Mouse (Mus musculus) midbrain, embryonic 13.5 days (tissue): ENCODE measurements at regions not wholly inside any gene's neighbourhood (a gene's known extent, or its start where the extent isn't known, plus 50 kb on each side); places are given as distances from the start of the nearest gene placed in this dataset.

Source experiments
- ATAC-seq: fragments of 200-750 bp; cut with Nextera tagmentation; 2 replicates; pipeline ENCODE4 v1.8.0; 2017; ENCODE audit warnings: mild to moderate bottlenecking, moderate TSS enrichment, moderate library complexity
- H3K27ac ChIP-seq: fragments of 300-500 bp; sonication (generic); 2 replicates; pipeline ENCODE4 v1.5.1; 2015; ENCODE audit warnings: inconsistent platforms, mild to moderate bottlenecking, moderate library complexity
- H3K27me3 ChIP-seq: fragments of 300-500 bp; sonication (generic); 2 replicates; pipeline ENCODE4 v1.6.1; 2015; ENCODE audit warnings: mild to moderate bottlenecking, inconsistent platforms
- H3K36me3 ChIP-seq: fragments of 300-500 bp; sonication (generic); 2 replicates; pipeline ENCODE4 v1.6.1; 2015; ENCODE audit warnings: mild to moderate bottlenecking, inconsistent platforms
- H3K4me1 ChIP-seq: fragments of 300-500 bp; sonication (generic); replicated peaks from 2 replicates; pipeline ENCODE4 v1.6.1; 2015; ENCODE audit warnings: inconsistent platforms
- H3K4me2 ChIP-seq: fragments of 300-500 bp; sonication (generic); replicated peaks from 2 replicates; pipeline ENCODE4 v1.6.1; 2015; ENCODE audit warnings: moderate library complexity, mild to moderate bottlenecking, inconsistent platforms
- H3K4me3 ChIP-seq: fragments of 300-500 bp; sonication (generic); replicated peaks from 2 replicates; pipeline ENCODE4 v1.5.1; 2015; ENCODE audit warnings: mild to moderate bottlenecking, inconsistent platforms
- H3K9ac ChIP-seq: fragments of 300-500 bp; sonication (generic); replicated peaks from 2 replicates; pipeline ENCODE4 v1.6.1; 2015; ENCODE audit warnings: mild to moderate bottlenecking, inconsistent platforms
- H3K9me3 ChIP-seq: fragments of 300-500 bp; sonication (generic); 2 replicates; pipeline ENCODE4 v1.6.1; 2016; ENCODE audit warnings: mild to moderate bottlenecking, inconsistent platforms
- WGBS: fragments of 180-500 bp; shearing (Covaris S2); methylation state at CpG from one replicate; pipeline ENCODE4 v1.1.7; 2015; 5-methylcytosine and 5-hydroxymethylcytosine counted together

- WGBS: 29% methylated on average over 8 of the region's 8 CpGs
- no peak overlapping the region for H3K9ac ChIP-seq
- no peak overlapping the region for H3K4me2 ChIP-seq
- H3K4me1 ChIP-seq: peaks cover 14% of the 10 kb centered on the region
- peak; percentile 58 for ATAC-seq
- no peaks in the 10 kb centered on the region for H3K36me3 ChIP-seq
- H3K4me3 ChIP-seq: no peak overlapping the region
- no peaks in the 10 kb centered on the region for H3K27me3 ChIP-seq
- H3K27ac ChIP-seq: no peak overlapping the region
- H3K9me3 ChIP-seq: no peaks in the 10 kb centered on the region
Observed at GRCm38 (mm10) chr7:68906771-68907395, 157.8 kb upstream of the Arrdc4 start.

- WGBS: 88% methylated on average over 4 of the region's 4 CpGs
- H3K4me1 ChIP-seq: peaks cover 14% of the 10 kb centered on the region
- H3K4me3 ChIP-seq: no peak overlapping the region
- no peak overlapping the region for H3K27ac ChIP-seq
- no peaks in the 10 kb centered on the region for H3K36me3 ChIP-seq
- ATAC-seq: no peak
- H3K4me2 ChIP-seq: no peak overlapping the region
- H3K9me3 ChIP-seq: no peaks in the 10 kb centered on the region
- H3K27me3 ChIP-seq: no peaks in the 10 kb centered on the region
- no peak overlapping the region for H3K9ac ChIP-seq
Observed at GRCm38 (mm10) chr7:68905793-68906192, 156.8 kb upstream of the Arrdc4 start.

- ATAC-seq: no peak
- H3K27ac ChIP-seq: no peak overlapping the region
- H3K9me3 ChIP-seq: no peaks in the 10 kb centered on the region
- no peaks in the 10 kb centered on the region for H3K27me3 ChIP-seq
- no peak overlapping the region for H3K9ac ChIP-seq
- no peak overlapping the region for H3K4me3 ChIP-seq
- H3K4me2 ChIP-seq: no peak overlapping the region
- H3K4me1 ChIP-seq: no peaks in the 10 kb centered on the region
- H3K36me3 ChIP-seq: no peaks in the 10 kb centered on the region
Observed at GRCm38 (mm10) chr7:68886173-68886572, 137.1 kb upstream of the Arrdc4 start.

- no peak for ATAC-seq
- Histone ChIP-seq H3K4me2 (no peak overlapping the region), H3K27me3 (no peaks in the 10 kb centered on the region), H3K36me3 (no peaks in the 10 kb centered on the region), H3K9me3 (no peaks in the 10 kb centered on the region), H3K4me1 (no peaks in the 10 kb centered on the region), H3K27ac (no peak overlapping the region), H3K4me3 (no peak overlapping the region), H3K9ac (no peak overlapping the region)
- 71% methylated on average over 5 of the region's 5 CpGs for WGBS
Observed at GRCm38 (mm10) chr7:68873008-68873407, 124.0 kb upstream of the Arrdc4 start.

- no peak overlapping the region for H3K9ac ChIP-seq
- no peak overlapping the region for H3K27ac ChIP-seq
- H3K4me1 ChIP-seq: 0 out of 2 replicates have a peak, but pooled peaks cover 8% of the 10 kb centered on the region
- ATAC-seq: peak; percentile 80
- no peak overlapping the region for H3K4me2 ChIP-seq
- 49% methylated on average over 7 of the region's 7 CpGs for WGBS
- H3K27me3 ChIP-seq: no peaks in the 10 kb centered on the region
- no peaks in the 10 kb centered on the region for H3K36me3 ChIP-seq
- H3K4me3 ChIP-seq: no peak overlapping the region
- H3K9me3 ChIP-seq: no peaks in the 10 kb centered on the region
Observed at GRCm38 (mm10) chr7:68864322-68865031, 115.4 kb upstream of the Arrdc4 start.

- H3K27ac ChIP-seq: no peak overlapping the region
- WGBS: 41% methylated on average over 2 of the region's 2 CpGs
- H3K9ac ChIP-seq: no peak overlapping the region
- no peak overlapping the region for H3K4me3 ChIP-seq
- no peak overlapping the region for H3K4me2 ChIP-seq
- no peaks in the 10 kb centered on the region for H3K9me3 ChIP-seq
- no peaks in the 10 kb centered on the region for H3K36me3 ChIP-seq
- H3K4me1 ChIP-seq: peaks cover 11% of the 10 kb centered on the region
- ATAC-seq: peak; percentile 90
- no peaks in the 10 kb centered on the region for H3K27me3 ChIP-seq
Observed at GRCm38 (mm10) chr7:68858471-68859210, 109.6 kb upstream of the Arrdc4 start.

- Histone ChIP-seq H3K4me2 (no peak overlapping the region), H3K27ac (no peak overlapping the region), H3K27me3 (no peaks in the 10 kb centered on the region), H3K9me3 (no peaks in the 10 kb centered on the region), H3K4me1 (peaks cover 4% of the 10 kb centered on the region; the same call in 1 of the 2 replicates), H3K4me3 (no peak overlapping the region), H3K9ac (0 out of 2 replicates have a peak overlapping the region, but pooled peaks have one; percentile 8), H3K36me3 (no peaks in the 10 kb centered on the region)
- ATAC-seq: 0 out of 2 replicates have a peak, but pooled peaks have one; percentile 17
- 36% methylated on average over 3 of the region's 3 CpGs for whole genome bisulfite sequencing
Observed at GRCm38 (mm10) chr7:68851981-68852575, 103.0 kb upstream of the Arrdc4 start.

- Histone ChIP-seq H3K4me1 (no peaks in the 10 kb centered on the region), H3K36me3 (no peaks in the 10 kb centered on the region), H3K27ac (no peak overlapping the region), H3K4me2 (no peak overlapping the region), H3K9me3 (no peaks in the 10 kb centered on the region), H3K27me3 (no peaks in the 10 kb centered on the region), H3K4me3 (no peak overlapping the region), H3K9ac (no peak overlapping the region)
- ATAC-seq: no peak
- 80% methylated on average over 7 of the region's 7 CpGs for WGBS
Observed at GRCm38 (mm10) chr7:68844606-68845005, 95.6 kb upstream of the Arrdc4 start.

- ATAC-seq: no peak
- no peak overlapping the region for H3K9ac ChIP-seq
- H3K27ac ChIP-seq: no peak overlapping the region
- no peaks in the 10 kb centered on the region for H3K36me3 ChIP-seq
- WGBS: 51% methylated on average over 4 of the region's 4 CpGs
- H3K4me2 ChIP-seq: no peak overlapping the region
- H3K27me3 ChIP-seq: no peaks in the 10 kb centered on the region
- no peak overlapping the region for H3K4me3 ChIP-seq
- no peaks in the 10 kb centered on the region for H3K9me3 ChIP-seq
- no peaks in the 10 kb centered on the region for H3K4me1 ChIP-seq
Observed at GRCm38 (mm10) chr7:68843374-68843773, 94.3 kb upstream of the Arrdc4 start.

- H3K4me1 ChIP-seq: no peaks in the 10 kb centered on the region
Observed at GRCm38 (mm10) chr7:68833977-68834791, 85.1 kb upstream of the Arrdc4 start.

GRCm38 (mm10) chr7:68833517-68833916 lies 84.5 kb upstream of the Arrdc4 start:
- H3K4me1 ChIP-seq: no peaks in the 10 kb centered on the region
- no peaks in the 10 kb centered on the region for H3K9me3 ChIP-seq
- no peak overlapping the region for H3K27ac ChIP-seq
- H3K9ac ChIP-seq: no peak overlapping the region
- no peak overlapping the region for H3K4me3 ChIP-seq
- no peak for ATAC-seq
- H3K4me2 ChIP-seq: no peak overlapping the region
- peaks cover 5% of the 10 kb centered on the region; the same call in 1 of the 2 replicates for H3K27me3 ChIP-seq
- WGBS: 90% methylated on average over 7 of the region's 7 CpGs
- H3K36me3 ChIP-seq: no peaks in the 10 kb centered on the region

More at GRCm38 (mm10) chr7:68833977-68834791, 85.1 kb upstream of the Arrdc4 start:
- H3K36me3 ChIP-seq: no peaks in the 10 kb centered on the region
- no peak overlapping the region for H3K27ac ChIP-seq
- ATAC-seq: peak; percentile 48; the same call in 1 of the 2 replicates
- no peaks in the 10 kb centered on the region for H3K9me3 ChIP-seq
- H3K4me3 ChIP-seq: no peak overlapping the region
- 41% methylated on average over 10 of the region's 10 CpGs for WGBS
- no peak overlapping the region for H3K4me2 ChIP-seq
- H3K9ac ChIP-seq: no peak overlapping the region
- peaks cover 5% of the 10 kb centered on the region; the same call in 1 of the 2 replicates for H3K27me3 ChIP-seq
